Mouse (Mus musculus) bone marrow, adult 2 months (tissue): Measurements from ENCODE around the gene Rgs4.

Experiments used
- CTCF ChIP-seq: fragments of 200-500 bp; IDR thresholded peaks from 2 replicates; pipeline ENCODE4 v1.5.1; 2011; ENCODE audit warnings: low read length, control low read depth; ENCODE audit not compliant: control insufficient read depth, insufficient read depth
- POLR2A ChIP-seq: fragments of 200-500 bp; IDR thresholded peaks from 2 replicates; pipeline ENCODE4 v1.6.1; 2011; ENCODE audit warnings: low read depth, mild to moderate bottlenecking, control low read depth, low read length, borderline replicate concordance; ENCODE audit not compliant: control insufficient read depth

DNA sequence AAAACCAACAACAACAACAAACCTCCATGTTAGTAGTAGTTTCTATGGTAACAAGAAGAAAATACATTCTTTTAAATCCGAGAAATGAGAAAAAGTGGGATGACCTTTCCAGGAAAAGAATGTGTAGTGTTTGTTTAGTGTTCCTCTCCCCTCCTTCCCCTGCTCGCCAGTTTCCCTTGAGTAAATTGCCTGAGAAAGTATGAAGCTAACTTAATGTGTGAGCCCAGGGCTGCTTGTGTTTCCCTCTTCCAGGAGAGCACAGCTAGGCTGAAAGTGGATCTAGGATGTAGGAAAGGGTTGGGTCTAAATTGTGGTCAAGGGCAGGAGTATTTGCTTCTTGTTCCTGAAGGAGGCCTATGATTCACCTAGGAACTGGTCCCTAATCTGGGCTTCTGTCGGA, 53.9 kb downstream of the Rgs4 start:
- no peak for TF ChIP-seq CTCF
- no peak for TF ChIP-seq POLR2A
